Mouse (Mus musculus) embryonic fibroblast, embryonic 13.5 days (primary cell): ENCODE data around the gene Maml3.

Source experiments
- CTCF ChIP-seq: IDR thresholded peaks from 2 replicates; pipeline ENCODE4 v1.5.1; 2011; ENCODE audit warnings: mild to moderate bottlenecking, control low read depth, low read length, moderate library complexity, borderline replicate concordance; ENCODE audit not compliant: insufficient read depth
- POLR2A ChIP-seq: IDR thresholded peaks from 2 replicates; pipeline ENCODE4 v1.6.1; 2011; ENCODE audit warnings: low read depth, mild to moderate bottlenecking, control low read depth, low read length, moderate library complexity

GRCm38 (mm10) chr3:51851596-51851995, 253.3 kb downstream of the Maml3 start:
- TF ChIP-seq POLR2A = no peak
- TF ChIP-seq CTCF = no peak
